ENCODE assay signal across 10 mouse cellular contexts in the genomic region with DNA sequence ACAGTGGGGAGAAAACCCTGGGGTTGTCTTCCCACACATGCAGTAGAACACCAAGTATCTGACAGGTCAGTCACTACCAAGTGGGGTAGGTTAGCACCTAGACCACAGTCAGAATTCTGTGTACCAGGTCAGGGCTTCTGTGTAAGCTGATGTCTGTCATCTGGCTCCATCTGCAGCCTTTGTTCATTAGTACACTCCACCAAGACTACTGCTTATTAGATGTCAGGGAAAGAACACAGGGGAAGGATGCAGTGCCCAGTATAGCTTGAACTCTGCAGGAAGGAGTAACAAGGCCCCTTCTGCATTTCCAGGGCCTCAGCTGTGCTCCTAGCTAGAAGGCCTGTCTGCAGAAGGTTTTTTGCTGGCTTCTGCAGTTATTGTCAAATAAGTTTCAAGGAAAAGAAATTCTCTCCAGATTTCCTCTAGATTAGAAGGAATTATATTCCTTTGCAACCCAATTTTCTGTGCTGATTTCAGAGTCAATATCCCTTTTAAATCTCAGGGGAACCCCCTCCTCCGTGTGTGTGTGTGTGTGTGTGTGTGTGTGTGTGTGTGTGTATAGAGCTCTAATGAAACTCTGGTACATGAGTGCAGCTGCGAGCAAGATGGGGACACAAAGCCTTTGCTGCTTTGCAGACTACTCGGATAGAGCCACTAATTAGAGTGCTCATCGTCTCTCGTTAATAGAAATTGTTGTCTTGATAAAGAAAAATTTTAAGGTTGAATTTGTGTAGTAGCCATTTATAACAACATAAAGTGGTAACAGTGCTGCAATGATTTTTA.
DNase-seq lines count a peak whose midpoint lies in the region; ATAC-seq and TF ChIP-seq lines count a peak whose summit lies in the region.
"Had no signal": no experiment of that assay in that cellular context is flagged by ENCODE, and none has a peak within 500 bp of the region (broad histone marks: within the 10 kb centered on the region; RNA-seq: fewer than 3 reads in every experiment).

No protein-coding gene starts in this region.

- no peaks in the 10 kb centered on the region for H3K36me3 ChIP-seq in forebrain, embryonic 13.5 days (ENCODE audit: poor library complexity, severe bottlenecking)
- H3K36me3 ChIP-seq in midbrain, embryonic 16.5 days (ENCODE audit: control insufficient read depth, insufficient read depth, low read length), result no peaks in the 10 kb centered on the region

- ATAC-seq in forebrain, embryonic 13.5 days, result peak; percentile 68
- peak; percentile 34; the same call in 1 of the 2 replicates for ATAC-seq in midbrain, embryonic 16.5 days

- H3K4me1 ChIP-seq in forebrain, embryonic 13.5 days, result peaks cover 23% of the 10 kb centered on the region
- peaks cover 31% of the 10 kb centered on the region for H3K4me1 ChIP-seq in midbrain, embryonic 16.5 days (ENCODE audit: control insufficient read depth, insufficient read depth, low read length)

- DNase-seq in layer of hippocampus, adult 2 months (ENCODE audit: low spot score in 2 of 2), result no peak
- DNase-seq in layer of hippocampus, postnatal 14 days (ENCODE audit: low spot score in 2 of 2), result no peak
- peak; percentile 25 for DNase-seq in embryo, embryonic 11 days
- DNase-seq in adrenal gland, adult 8-10 months, result no peak
- DNase-seq in right cerebral cortex, postnatal 25 days, result no peak
- DNase-seq: adrenal gland, postnatal 25 days; heart, postnatal 36 days; right cerebral cortex, postnatal 4 days had no signal

- H3K27ac ChIP-seq in layer of hippocampus, adult 2 months, result peak overlapping the region; percentile 71
- H3K27ac ChIP-seq in forebrain, embryonic 13.5 days, result peak overlapping the region; percentile 68
- peak overlapping the region; percentile 68 for H3K27ac ChIP-seq in midbrain, embryonic 16.5 days (ENCODE audit: low read length)

- H3K27me3 ChIP-seq in forebrain, embryonic 13.5 days, result no peaks in the 10 kb centered on the region
- no peaks in the 10 kb centered on the region for H3K27me3 ChIP-seq in midbrain, embryonic 16.5 days (ENCODE audit: control insufficient read depth, insufficient read depth, low read depth, low read length)

- H3K9me3 ChIP-seq in forebrain, embryonic 13.5 days (replicated peaks), result no peaks in the 10 kb centered on the region
- H3K9me3 ChIP-seq in midbrain, embryonic 16.5 days (replicated peaks; ENCODE audit: control insufficient read depth, low read length, poor library complexity, severe bottlenecking), result no peaks in the 10 kb centered on the region

- H3K4me2 ChIP-seq in forebrain, embryonic 13.5 days, result no peak overlapping the region
- no peak overlapping the region for H3K4me2 ChIP-seq in midbrain, embryonic 16.5 days (ENCODE audit: low read length)

- 15% methylated on average over 5 of the region's 5 CpGs for WGBS in forebrain, embryonic 13.5 days
- WGBS in midbrain, embryonic 16.5 days, result 38% methylated on average over 5 of the region's 5 CpGs

- TF ChIP-seq CTCF in layer of hippocampus, adult 2 months (conservative IDR thresholded peaks at IDR 0.05), result peak; percentile 65

- H3K4me3 ChIP-seq in layer of hippocampus, adult 2 months, result no peak overlapping the region
- H3K4me3 ChIP-seq in forebrain, embryonic 13.5 days, result no peak overlapping the region
- H3K4me3 ChIP-seq in midbrain, embryonic 16.5 days (ENCODE audit: low read depth, low read length), result no peak overlapping the region

- no peak overlapping the region for H3K9ac ChIP-seq in forebrain, embryonic 13.5 days
- H3K9ac ChIP-seq in midbrain, embryonic 16.5 days (ENCODE audit: low read depth, low read length), result no peak overlapping the region
